Mouse (Mus musculus) ZHBTc4 (cell line): Measurements from ENCODE around the gene Polr1c.
A peak's percentile ranks its signal among the peaks of the same experiment; 100 is the strongest.

Source experiments
- DNase-seq: peaks from one replicate; pipeline ENCODE4 v3.0.0-alpha.2; 2011; ENCODE audit warnings: low read depth, low spot score

The Polr1c gene

DNA sequence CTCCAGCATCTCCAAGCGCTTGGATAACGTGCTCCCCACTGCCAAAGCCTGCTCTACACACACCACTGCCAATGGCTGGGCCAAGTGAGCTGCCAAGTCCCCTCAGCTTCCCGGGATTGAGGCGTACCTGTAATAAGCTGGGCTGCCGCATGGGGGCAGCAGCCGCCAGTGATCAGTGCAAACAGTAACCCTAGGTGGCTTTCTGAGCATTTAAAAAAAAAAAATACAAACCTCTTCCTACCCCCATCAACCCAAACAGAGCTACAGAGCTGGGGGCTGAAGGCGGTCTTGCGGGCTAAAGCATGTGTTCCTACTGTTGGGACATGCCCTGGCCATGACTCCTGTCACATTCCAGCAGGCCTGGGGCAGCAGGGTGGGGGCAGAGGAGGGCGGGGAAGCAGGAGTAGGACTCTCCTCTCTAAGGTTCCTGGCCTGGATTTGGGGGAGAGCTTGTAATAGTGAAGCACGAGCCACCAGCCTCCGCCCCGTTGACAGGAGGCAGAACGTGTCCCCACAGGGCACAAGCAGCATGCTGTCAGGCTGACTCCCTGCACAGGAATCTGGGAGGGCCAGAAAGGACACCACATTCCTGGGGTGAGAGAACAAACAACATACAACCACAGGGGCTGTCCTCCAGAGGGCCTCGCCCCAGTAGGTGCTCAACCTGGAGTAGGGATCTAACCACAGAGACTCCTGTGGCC, 18.2 kb upstream of the Polr1c start:
- DNase-seq: peak; percentile 89

DNA sequence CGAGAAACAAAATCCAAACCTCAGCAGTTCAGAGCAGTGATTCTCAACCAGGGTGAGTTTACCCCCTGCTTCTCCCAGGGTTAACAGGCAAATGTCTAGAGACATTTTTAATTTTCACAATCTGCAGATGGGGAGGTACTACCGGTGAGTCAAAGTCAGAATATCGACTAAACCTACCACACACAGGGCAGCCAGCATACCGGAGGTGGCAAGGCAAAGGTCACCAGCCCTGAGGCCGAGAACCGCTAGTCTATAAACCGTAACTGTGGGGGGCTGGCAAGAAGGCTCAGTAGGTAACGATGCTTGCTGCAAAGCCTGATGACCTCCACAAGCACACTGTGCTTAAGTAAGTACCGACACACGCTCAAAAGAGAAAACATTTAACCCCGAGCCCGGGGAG, 17.6 kb upstream of the Polr1c start:
- DNase-seq: no peak

DNA sequence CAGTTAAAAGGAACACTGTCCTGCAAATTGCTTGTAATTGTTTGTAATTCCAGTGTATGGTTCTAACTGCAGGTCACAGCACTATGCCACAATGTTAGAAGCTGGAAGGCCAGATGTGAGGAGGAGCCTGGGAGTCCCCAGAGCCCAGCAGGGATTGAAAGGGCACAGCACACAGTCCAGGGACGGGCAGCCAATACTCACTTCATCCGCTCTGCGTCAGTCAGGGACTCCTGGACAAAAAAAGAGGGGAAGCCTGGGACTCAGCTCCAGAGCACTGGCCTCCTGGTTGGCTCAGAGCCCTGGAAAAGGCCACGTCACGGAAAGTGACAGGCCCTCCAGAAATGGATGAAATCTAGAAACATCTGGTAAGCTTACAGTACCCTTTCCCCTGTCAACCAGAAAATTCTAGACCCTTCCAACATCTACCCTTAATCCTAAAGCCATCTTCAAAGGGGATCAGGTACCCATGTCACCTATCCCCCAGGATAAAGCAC, 14.4 kb upstream of the Polr1c start:
- DNase-seq: no peak

DNA sequence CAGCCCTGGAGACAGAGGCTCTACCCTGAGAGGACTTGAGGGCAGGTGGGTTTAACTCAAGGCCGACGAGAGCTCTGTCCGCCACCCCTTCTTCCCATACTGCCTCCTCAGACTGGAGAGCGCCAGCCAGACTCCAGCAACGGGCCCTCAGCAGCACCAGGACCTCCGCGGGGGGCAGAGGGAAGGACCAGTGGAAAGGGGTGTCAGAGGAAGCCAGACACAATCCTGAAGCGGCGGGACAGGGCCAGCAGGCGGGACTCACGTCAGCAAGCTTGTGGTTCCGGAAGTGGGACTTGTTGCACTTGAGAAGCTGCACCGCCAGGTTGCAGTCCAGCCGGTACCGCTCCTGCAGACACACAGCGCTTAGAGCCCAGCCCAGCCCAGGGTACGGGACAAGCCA, 11.8 kb upstream of the Polr1c start:
- peak; percentile 36 for DNase-seq

DNA sequence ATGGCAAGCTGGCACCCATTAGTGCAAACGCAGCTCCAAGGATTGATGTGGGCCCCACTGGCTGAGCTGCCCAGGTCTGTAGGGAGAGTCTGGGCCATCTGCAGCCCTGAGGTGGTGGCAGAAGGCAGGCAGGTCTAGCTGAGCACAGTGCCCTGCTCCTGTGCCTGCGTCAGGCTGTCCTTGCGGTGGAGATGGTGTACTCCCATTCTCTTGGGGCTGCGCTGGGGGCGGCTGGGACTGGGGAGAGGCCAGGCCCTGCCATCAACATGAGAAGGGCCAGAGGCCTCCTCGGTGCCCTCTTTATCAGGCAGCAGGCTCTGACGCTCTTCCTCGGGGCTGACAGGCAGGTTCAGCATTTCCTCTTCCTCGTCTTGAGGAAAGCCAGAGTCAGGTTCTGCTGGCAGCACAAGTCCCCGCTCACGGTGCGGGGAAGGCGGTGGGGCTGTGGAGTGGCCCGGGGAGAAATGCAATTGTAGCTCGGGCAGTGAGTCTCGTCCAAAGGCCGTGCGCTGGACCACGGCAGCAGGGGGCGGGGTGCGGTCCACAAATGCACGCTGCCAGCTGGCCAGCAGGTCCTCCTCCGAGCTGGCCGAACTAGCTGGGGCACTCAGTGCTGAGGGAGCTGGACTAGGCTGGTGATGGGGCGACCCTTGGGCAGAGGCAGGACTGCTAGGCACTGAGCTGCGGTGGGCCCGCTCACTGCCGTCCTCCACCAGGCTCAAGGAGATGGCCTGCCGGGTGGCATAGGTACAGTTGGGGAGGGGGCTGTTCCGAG, 10.6 kb upstream of the Polr1c start:
- DNase-seq: peak; percentile 46

DNA sequence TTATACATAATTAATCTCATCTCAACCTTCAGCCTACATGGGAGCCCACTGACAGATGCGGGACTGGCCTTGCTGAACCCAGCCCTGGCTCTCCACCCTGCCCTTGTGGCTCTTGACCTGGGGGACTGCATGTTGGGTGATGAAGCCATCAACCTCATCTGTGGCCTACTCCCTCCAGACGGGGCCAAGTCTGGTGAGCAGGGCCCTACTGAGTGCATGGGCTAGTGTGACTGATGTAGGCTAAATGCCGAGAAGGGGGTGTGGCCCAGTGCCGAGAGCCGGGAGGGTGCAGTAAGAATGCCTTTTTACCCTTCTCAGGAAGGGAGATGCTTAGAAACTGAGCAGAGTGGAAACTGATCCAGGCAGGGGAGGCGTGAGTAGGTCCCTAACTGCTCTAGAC, 7.3 kb upstream of the Polr1c start:
- no peak for DNase-seq

DNA sequence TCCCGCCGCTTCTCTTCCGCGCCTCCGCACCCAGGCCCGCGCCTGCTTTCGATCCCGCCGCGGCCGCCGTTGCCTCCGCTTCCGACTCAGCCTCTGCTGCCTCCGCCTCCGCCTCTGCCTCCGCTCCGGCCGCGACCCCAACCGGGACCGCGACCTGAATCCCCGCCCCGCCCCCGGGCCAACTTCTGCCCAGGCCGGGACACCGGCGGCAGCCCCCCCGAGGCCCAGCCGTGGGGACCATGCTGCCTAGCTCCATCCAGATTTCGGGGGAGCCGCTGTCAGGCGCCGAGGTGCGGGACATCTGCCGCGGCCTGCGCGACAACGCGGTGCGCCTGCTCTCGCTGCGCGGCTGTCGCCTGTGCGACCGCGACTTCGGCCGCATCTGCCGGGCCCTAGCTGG, 6.3 kb upstream of the Polr1c start:
- DNase-seq: peak; percentile 42

DNA sequence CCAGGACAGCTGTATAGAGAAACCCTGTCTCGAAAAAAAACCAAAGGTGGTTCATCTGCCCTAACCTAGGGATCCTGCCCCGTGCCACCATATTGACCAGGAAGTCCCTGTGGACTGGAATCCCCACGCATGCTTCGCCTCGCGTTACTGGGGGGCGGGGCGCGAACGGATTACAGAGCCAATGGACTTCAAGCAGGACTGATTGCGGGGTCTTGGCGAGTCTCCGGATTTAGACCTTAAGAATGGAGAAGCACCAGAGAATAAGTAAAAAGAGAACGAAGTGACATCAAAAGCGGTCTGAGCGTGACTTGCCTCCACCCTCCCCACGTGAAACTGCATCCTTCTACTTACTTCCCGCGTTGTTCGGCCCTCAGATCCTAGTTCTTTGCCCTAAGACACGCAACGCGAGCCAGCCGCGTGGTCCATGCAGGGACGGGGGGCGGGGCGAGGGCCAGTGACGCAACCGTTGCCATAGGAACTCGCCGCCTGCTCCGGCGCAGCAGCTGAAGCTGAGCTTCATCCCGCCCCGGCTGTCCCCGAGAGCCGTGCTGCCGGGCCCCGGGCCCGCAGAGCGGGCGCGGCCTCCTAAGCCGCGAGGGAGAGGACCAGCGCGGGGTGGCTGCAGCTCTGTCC, 5.7 kb upstream of the Polr1c start, which contains the start of gene Lrrc73:
Gene Lrrc73, plus strand, starts transcription at position 80 of the 633 bp plus-strand sequence.
- DNase-seq: peak; percentile 92

DNA sequence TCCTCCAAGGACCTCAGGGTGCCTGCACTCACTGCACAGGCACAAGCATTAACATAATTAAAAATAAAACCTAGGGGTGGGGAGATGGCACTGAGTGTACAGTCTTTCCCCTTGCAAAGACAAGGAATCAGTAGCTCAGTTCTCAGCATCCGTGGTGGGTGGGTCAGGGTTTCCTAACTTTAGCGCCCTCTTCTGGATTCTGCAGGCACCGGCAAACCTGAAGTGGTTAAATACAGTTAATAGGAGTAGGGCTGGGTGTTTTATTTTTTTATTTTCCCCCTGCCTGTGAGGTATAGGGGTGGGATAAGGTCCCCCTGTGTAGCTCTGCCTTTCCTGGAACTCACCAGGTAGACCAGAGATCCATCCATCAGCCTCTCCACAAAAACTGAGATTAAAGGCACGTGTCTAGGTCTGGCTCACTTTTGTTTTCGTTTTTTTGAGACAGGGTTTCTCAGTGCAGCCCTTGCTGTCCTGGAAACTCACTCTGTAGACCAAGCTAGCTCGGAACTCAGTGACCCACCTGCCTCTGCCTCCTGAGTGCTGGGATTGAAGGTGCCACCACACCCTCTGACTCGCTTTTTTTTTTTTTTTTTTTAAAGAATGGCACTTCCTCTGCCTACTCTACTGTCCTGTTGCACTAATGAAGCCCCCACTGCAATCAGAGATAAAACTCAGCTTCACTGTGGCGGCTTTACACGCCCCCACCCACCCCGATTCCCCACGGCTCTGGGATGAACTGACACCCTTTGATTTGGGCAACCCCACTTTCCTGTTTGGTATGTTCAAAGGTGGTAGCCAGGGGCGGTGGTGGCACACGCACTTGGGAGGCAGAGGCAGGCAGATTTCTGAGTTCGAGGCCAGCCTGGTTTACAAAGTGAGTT, 5.0 kb upstream of the Polr1c start:
- DNase-seq: peak; percentile 78

DNA sequence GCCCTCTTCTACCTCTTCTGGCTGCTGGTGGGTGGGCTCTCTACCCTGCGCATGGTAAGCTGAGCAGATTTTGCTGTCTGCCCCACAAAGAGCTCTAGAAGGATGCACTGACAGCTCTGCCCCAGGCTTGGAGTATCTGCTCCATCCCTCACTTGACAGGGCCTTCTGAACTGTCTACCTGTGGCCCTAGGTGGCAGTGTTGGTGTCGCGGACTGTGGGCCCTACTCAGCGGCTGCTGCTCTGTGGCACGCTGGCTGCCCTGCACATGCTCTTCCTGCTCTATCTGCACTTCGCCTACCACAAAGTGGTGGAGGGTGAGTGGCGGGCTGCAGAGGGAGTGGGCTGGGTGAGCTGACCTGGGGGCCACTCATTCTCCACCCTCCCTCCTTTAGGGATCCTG, 3.3 kb upstream of the Polr1c start:
- peak; percentile 59 for DNase-seq

DNA sequence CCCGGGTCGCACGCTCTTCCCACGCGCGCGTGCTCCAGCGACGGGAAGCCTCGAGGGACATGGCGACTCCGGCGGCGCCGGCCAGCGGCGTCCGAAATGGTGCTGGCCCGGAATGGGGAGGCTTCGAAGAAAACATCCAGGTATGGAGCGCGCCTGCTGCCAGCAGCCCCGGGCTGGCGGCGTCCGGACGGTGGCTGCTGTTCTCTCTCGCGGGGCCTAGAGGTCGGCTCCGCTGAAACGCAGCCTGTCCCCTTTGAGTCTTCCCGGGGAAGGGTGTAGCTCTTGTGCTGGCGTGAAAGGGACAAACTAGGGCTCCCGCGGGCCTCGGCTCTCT, 302 bp upstream of the Polr1c start:
- DNase-seq: no peak

DNA sequence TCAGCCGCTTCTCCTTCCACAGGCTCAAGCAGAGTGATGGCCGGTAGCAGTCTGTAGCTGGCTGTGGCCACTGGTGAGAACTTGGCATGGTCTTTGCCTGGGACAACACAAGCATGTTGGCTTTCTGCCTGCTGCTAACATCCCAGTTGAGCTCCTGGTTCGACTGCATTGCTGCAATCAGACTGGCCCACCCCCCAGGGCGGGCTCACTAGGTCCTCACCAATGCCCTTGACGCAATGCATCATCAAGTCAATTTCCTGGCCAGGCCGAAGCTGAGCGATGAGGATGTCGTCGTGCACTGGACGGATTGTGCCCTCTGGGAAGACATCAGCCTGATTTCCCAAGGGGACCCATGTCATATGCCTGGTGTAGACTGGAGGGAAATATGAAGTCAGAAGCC, 3.3 kb downstream of the Polr1c start:
- DNase-seq: no peak

DNA sequence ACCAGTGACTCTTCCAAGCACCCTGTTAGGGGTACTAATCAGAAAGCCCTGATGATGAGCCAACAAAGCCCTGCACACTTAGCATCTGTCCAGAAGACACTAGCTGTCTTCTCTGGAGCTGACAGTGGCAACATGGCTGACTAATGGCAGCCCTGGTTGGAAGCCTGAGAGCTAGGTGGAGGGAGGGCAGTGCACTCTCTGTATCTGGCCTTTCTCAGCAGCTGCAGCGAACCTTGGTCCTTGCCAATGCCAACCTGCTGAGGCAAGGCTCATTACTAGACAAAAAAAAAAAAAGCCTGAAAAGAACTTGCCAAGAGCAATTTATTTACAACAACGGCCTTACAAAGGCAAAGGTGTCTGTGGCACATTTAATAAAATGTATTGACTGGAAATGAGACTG, 4.2 kb downstream of the Polr1c start:
- DNase-seq: no peak

DNA sequence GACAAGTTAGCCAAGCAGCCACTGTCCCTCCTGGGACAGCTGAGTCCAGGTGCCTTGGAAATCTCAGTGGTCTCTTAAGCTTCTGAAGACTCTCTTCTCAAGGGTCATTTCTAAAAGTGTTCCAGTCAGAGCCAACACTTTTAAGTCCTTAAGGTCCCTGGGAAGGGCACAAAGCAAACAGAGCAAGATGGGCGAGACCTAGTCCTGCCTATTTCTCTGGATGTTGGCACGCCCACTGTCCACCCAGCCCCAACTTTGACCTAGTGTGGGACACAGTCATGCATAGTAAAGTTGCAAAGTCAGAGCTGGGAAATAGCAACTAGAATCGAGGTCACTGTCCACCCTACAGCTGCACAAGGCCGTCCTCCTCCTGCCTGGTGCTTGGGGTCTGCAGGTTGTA, 4.9 kb downstream of the Polr1c start:
- DNase-seq: no peak

DNA sequence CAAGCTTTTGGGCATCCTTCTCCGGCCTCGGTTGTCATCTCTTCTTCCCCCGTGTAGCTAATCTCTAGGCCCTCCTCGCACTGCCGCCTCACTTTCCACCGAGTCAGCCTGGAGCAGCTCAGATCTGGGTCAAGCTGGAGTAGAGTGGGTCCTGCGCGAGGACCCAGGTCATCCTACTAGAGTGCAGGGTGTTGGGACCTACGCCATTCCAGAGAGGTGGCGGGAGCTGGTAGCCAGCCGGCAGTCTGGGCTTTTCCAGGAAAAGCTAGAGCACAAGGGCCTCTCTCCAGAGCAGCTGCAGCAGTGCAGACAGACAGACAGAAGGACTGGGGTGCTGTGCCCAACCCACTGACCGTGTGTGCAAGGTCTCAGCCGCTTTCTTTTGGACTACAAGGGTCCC, 5.6 kb downstream of the Polr1c start:
- DNase-seq: no peak

DNA sequence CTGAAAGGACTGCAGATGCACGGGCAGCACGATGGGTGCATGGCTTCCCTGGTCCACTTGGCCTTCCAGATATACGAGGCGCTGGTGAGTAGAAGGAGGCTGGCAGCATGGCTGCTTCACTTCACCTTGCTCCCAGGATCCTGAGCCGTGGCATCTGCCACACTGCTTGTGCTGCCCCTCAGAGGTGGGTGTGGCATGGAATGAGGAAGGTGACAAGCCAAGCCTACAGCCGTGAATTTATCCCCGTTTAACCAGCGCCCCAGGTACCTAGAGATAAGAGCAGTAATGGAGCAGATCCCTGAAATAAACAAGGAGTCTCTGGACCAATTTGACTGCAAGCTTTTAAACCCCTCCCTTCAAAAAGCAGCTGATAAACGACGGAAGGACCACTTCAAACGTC, 6.4 kb downstream of the Polr1c start:
- no peak for DNase-seq

DNA sequence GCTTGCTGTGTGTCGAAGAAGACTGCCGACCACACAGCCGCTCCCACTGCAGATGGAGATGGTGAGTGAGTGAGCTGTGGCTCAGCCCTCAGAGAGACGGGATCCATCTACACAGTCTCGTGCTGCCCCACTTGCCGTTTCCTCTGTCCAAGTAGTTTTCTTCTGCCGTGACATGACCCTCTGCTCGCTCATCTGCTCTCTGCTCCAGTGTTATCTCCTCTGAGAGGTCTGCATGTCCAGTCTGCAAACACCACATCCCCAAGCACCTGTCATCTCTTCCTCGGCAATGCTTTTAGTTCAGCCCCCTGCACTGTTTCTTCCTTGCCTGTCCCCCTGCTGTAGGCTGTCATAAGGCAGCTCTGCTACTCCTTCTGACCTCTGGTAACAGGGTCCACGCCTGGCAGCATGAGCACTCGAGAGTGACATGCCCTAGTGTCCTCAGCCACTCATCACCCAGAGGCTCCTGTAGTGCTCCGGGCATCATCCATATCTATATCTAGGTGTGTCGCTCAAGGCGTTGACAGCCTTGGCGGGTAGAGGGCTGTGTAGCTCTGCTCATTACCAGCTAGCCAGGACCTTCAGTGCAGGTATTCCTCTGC, 8.2 kb downstream of the Polr1c start:
- DNase-seq: no peak

DNA sequence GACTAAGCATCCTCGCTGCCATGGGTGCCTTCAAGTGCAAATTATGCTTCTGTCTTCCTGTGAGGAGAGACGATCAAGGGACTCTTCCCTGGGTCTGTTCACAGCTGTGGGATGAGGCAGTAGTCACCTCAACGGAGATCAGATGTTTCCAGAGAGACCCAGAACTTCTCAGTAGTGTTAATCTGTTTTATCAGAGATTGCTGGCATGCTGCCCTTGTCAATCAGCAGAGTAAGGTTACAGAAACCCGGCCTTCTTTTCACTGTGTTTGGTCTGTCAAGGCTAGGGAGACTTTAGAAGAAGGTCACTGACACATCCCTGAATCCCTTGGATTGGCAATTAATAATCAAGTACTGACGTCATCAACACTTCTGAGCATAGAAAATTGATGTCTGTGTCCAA, 10.4 kb downstream of the Polr1c start:
- no peak for DNase-seq

DNA sequence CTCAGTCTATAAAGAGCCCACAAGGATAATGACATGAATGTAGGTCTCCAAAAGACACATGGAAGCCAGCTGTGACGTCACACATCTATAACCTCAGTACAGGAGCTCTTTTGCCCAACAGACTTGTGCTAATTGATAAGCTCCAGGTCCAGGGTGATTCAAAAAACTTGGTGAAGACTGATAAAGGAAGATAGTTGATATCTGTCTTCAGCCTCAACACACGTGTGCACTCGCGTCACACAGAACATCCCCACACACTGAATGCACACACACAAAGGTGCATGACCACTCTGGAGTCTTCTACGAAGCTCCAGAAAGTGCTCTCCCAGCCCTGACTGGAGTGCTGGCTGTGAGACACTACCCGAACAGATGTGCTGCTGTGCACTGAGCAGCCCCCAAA, 10.8 kb downstream of the Polr1c start:
- DNase-seq: no peak

DNA sequence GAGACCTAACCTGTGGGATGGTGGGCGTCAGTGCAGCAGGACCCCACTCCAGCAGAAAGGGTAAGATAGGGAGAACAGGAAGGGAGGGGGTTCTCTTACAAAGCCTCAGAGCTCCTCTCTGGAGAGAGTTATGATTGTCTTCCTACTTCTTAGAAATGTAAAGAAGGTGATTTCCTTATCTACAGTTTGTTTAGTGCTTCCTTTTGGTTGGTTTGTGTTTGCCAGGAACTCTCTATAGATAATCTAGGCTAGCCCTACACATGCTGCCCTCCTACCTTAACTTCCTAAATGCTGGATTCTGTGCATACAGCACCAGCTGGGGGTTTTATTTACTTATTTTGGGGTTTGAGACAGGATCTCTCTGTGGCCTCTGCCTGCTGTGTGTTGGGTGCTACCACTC, 11.8 kb downstream of the Polr1c start:
- DNase-seq: no peak

DNA sequence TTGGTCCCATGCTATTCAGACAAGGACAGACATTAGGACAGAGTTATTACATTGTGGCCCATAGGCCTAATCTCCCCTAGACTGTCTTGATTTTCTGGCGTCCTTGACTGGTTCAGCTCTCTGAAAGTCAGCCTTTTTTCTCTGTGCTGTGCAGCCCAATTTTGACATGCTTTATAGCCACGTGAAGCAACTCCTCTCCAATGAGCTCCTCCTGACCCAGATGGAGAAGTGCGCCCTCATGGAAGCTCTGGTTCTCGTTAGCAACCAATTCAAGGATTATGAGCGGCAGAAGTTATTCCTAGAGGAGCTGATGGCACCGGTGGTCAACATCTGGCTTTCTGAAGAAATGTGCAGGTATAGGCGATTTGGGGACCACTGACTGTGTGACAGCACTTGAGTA, 20.3 kb downstream of the Polr1c start:
- DNase-seq: no peak
